ENCODE assay signal across 29 mouse cellular contexts in the genomic region with DNA sequence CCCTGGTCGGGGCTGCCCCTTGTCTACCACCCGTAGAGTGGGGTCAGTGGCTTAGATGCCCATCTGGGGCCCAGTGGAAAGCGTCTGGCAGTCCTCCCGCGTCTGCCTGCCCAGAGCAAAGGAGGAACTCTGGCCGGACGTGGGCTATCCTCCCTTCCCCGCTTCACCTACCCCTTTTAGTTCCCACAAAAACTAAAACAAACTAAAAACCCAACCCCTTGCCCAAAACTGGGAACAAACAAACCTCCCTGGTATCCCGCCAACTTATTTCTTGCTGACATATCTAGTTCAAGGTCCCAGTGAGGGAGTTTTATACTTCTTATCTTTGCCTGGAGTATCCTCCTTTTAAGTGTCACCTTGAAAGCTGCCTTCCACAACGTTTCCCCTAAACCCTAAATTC. TPM values are rescaled to one million over a fixed set of nuclear protein-coding genes. Genes with fewer than 3 reads are reported as not detected.
DNase-seq lines count a peak whose midpoint lies in the region; ATAC-seq and TF ChIP-seq lines count a peak whose summit lies in the region.
"Had no signal": no experiment of that assay in that cellular context is flagged by ENCODE, and none has a peak within 500 bp of the region (broad histone marks: within the 10 kb centered on the region; RNA-seq: fewer than 3 reads in every experiment).

No protein-coding gene starts in this region.

- ATAC-seq in lung, embryonic 16.5 days (ENCODE audit: low read depth): no peak
- ATAC-seq: forebrain, embryonic 15.5 days; midbrain, embryonic 16.5 days had no signal

- no peaks in the 10 kb centered on the region for H3K9me3 ChIP-seq in lung, embryonic 16.5 days (ENCODE audit: control insufficient read depth, low read length)
- no peaks in the 10 kb centered on the region for H3K9me3 ChIP-seq in MEL (replicated peaks; ENCODE audit: insufficient read depth, low read length)
- H3K9me3 ChIP-seq: embryonic facial prominence, embryonic 10.5 days; embryonic facial prominence, embryonic 15.5 days; forebrain, embryonic 15.5 days; heart, embryonic 13.5 days; limb, embryonic 12.5 days; liver, embryonic 13.5 days had no signal

- no peak for TF ChIP-seq CTCF in MEL (IDR thresholded peaks at IDR 0.05 in 2 of 3, conservative IDR thresholded peaks at IDR 0.05 in 1 of 3; ENCODE audit: control insufficient read depth in 1 of 3, insufficient read depth in 1 of 3, low read depth in 2 of 3, low read length in 3 of 3, poor library complexity in 1 of 3, severe bottlenecking in 1 of 3)

- H3K4me2 ChIP-seq in lung, embryonic 16.5 days (ENCODE audit: low read depth, low read length): no peak overlapping the region
- H3K4me2 ChIP-seq: embryonic facial prominence, embryonic 15.5 days; forebrain, embryonic 15.5 days; heart, embryonic 13.5 days; hindbrain, embryonic 14.5 days; limb, embryonic 12.5 days; liver, embryonic 13.5 days; lung, embryonic 14.5 days; midbrain, embryonic 11.5 days had no signal

- no peaks in the 10 kb centered on the region for H3K27me3 ChIP-seq in lung, embryonic 16.5 days (ENCODE audit: control insufficient read depth, insufficient read depth, low read depth, low read length)
- H3K27me3 ChIP-seq in MEL (ENCODE audit: control insufficient read depth in 1 of 2, insufficient read depth in 2 of 2, low read length in 2 of 2): no peaks in the 10 kb centered on the region; a peak in 1 of 4 replicates
- H3K27me3 ChIP-seq: embryonic facial prominence, embryonic 15.5 days; forebrain, embryonic 15.5 days had no signal

- TF ChIP-seq EP300 in MEL (IDR thresholded peaks at IDR 0.05; ENCODE audit: low read depth in 1 of 2, low read length in 2 of 2): no peak

- no peaks in the 10 kb centered on the region for H3K79me2 ChIP-seq in MEL (ENCODE audit: control insufficient read depth, insufficient read depth, low read length, poor library complexity)

- peak; percentile 73 for DNase-seq in adrenal gland, postnatal 14 days
- no peak for DNase-seq in adrenal gland, postnatal 25 days
- DNase-seq in lung, postnatal 25 days (ENCODE audit: low spot score): no peak
- DNase-seq in MEL (ENCODE audit: low read depth, low spot score): peak; percentile 30
- no peak for DNase-seq in retina, postnatal 1 day
- no peak for DNase-seq in gastrocnemius, postnatal 25 days
- DNase-seq: cerebellum, adult 8-10 months; cerebellum, postnatal 25 days; gastrocnemius, postnatal 36 days; heart, adult 2 months; heart, postnatal 10 days; kidney, adult 11 months; kidney, postnatal 36 days; liver, embryonic 13.5 days; lung, embryonic 14.5 days; lung, postnatal 36 days; thymus, postnatal 4 days had no signal

- H3K4me3 ChIP-seq in lung, embryonic 16.5 days (ENCODE audit: low read length): no peak overlapping the region
- H3K4me3 ChIP-seq in MEL (ENCODE audit: control insufficient read depth in 1 of 2, insufficient read depth in 1 of 2, low read depth in 2 of 2, low read length in 2 of 2): no peak overlapping the region
- H3K4me3 ChIP-seq: embryonic facial prominence, embryonic 10.5 days; embryonic facial prominence, embryonic 15.5 days; forebrain, embryonic 15.5 days; heart, adult 2 months; heart, embryonic 13.5 days; layer of hippocampus, adult 2 months; left cerebral cortex, adult 2 months; limb, embryonic 12.5 days; liver, embryonic 13.5 days had no signal

- H3K36me3 ChIP-seq in lung, embryonic 16.5 days (ENCODE audit: control insufficient read depth, insufficient read depth, low read length): no peaks in the 10 kb centered on the region
- H3K36me3 ChIP-seq in MEL (ENCODE audit: control insufficient read depth in 1 of 2, insufficient read depth in 2 of 2, low read length in 2 of 2): peaks cover 0 to 4% of the 10 kb centered on the region in 2 experiments; a peak in 1 of 4 replicates
- H3K36me3 ChIP-seq: embryonic facial prominence, embryonic 10.5 days; embryonic facial prominence, embryonic 15.5 days; forebrain, embryonic 15.5 days; heart, embryonic 13.5 days; limb, embryonic 12.5 days; liver, embryonic 13.5 days had no signal

- peaks cover 11% of the 10 kb centered on the region for H3K4me1 ChIP-seq in lung, embryonic 16.5 days (replicated peaks; ENCODE audit: control insufficient read depth, insufficient read depth, low read length)
- peaks cover 5 to 13% of the 10 kb centered on the region in 2 experiments for H3K4me1 ChIP-seq in MEL (ENCODE audit: control insufficient read depth in 1 of 2, insufficient read depth in 2 of 2, low read length in 2 of 2)

- TF ChIP-seq POLR2A in MEL (IDR thresholded peaks at IDR 0.05; ENCODE audit: control insufficient read depth in 1 of 2, insufficient read depth in 1 of 2, low read depth in 1 of 2, low read length in 2 of 2, poor library complexity in 1 of 2): no peak

- WGBS in lung, embryonic 16.5 days: 26% methylated on average over 10 of the region's 10 CpGs

- no peak for TF ChIP-seq RAD21 in MEL (IDR thresholded peaks at IDR 0.05; ENCODE audit: low read depth, low read length)

- peak overlapping the region; percentile 30; the same call in 1 of the 2 replicates for H3K9ac ChIP-seq in lung, embryonic 16.5 days (ENCODE audit: low read length)
- H3K9ac ChIP-seq in MEL (ENCODE audit: control insufficient read depth, low read depth, low read length, poor library complexity, severe bottlenecking): peak overlapping the region; percentile 33; the same call in 1 of the 2 replicates
- H3K9ac ChIP-seq: embryonic facial prominence, embryonic 15.5 days; forebrain, embryonic 15.5 days; heart, embryonic 13.5 days; hindbrain, embryonic 14.5 days; limb, embryonic 12.5 days; liver, embryonic 13.5 days; lung, embryonic 14.5 days had no signal

- H3K27ac ChIP-seq in lung, embryonic 16.5 days (ENCODE audit: low read length): no peak overlapping the region
- H3K27ac ChIP-seq in MEL (ENCODE audit: control insufficient read depth, low read depth, low read length): no peak overlapping the region
- H3K27ac ChIP-seq: embryonic facial prominence, embryonic 10.5 days; embryonic facial prominence, embryonic 15.5 days; forebrain, embryonic 15.5 days; heart, adult 2 months; heart, embryonic 13.5 days; hindbrain, embryonic 14.5 days; layer of hippocampus, adult 2 months; left cerebral cortex, adult 2 months; limb, embryonic 12.5 days; liver, embryonic 13.5 days had no signal

TF ChIP-seq in MEL, 35 proteins besides CTCF, POLR2A, EP300 and RAD21:
- no peak for TF ChIP-seq RCOR1 (IDR thresholded peaks at IDR 0.05; ENCODE audit: low read depth, low read length)
- no peak for TF ChIP-seq MYB (IDR thresholded peaks at IDR 0.05; ENCODE audit: low read depth, low read length)
- no peak for TF ChIP-seq KAT2A (conservative IDR thresholded peaks at IDR 0.05; ENCODE audit: low read depth, low read length)
- no peak for TF ChIP-seq MAFK (IDR thresholded peaks at IDR 0.05; ENCODE audit: borderline replicate concordance, low read depth, low read length)
- TF ChIP-seq MEF2A (IDR thresholded peaks at IDR 0.05; ENCODE audit: extremely low read depth, insufficient replicate concordance, low read depth, low read length, poor library complexity, severe bottlenecking): no peak
- no peak for TF ChIP-seq ZMIZ1 (IDR thresholded peaks at IDR 0.05; ENCODE audit: low read depth, low read length)
- no peak for TF ChIP-seq TAL1 (IDR thresholded peaks at IDR 0.05; ENCODE audit: low read length)
- TF ChIP-seq GATA1 (IDR thresholded peaks at IDR 0.05; ENCODE audit: low read depth, low read length): no peak
- TF ChIP-seq USF1 (IDR thresholded peaks at IDR 0.05; ENCODE audit: low read depth, low read length): no peak

RNA-seq across cellular contexts. Expression of a gene that starts 2.1 kb away (rescaled TPM):
- total RNA-seq in adrenal gland, postnatal 14 days (2021): 92.4 and 108 TPM in 2 replicates
- total RNA-seq in adrenal gland, postnatal 25 days (2021): 82.9 and 109 TPM in 2 replicates
- 78.8 and 89.6 TPM in 2 replicates for polyA plus RNA-seq in lung, embryonic 16.5 days (2015; fragmentation: Nextera tagmentation; extraction: Ambion mirVana)
- 5.0 and 5.2 TPM in 2 replicates for total RNA-seq in MEL (2012; rRNA removed)
- polyA plus RNA-seq in MEL (2012; ENCODE audit: insufficient read depth in 1 of 2, insufficient read length in 2 of 2, low read depth in 1 of 2, low replicate concordance in 2 of 2, missing spikeins in 1 of 2): 1 to 10 TPM in 1 of 2 experiments, not detected in 1; 5.5 TPM
- total RNA-seq in gastrocnemius, postnatal 25 days (2021): 10 to 100 TPM; 18.5 to 20.7 TPM

RNA-seq across cellular contexts. Expression of a gene that starts 16.2 kb away (rescaled TPM):
- total RNA-seq in adrenal gland, postnatal 14 days (2021): 1,257 and 1,514 TPM in 2 replicates
- 1,302 and 1,448 TPM in 2 replicates for total RNA-seq in adrenal gland, postnatal 25 days (2021)
- 929 and 1,039 TPM in 2 replicates for polyA plus RNA-seq in lung, embryonic 16.5 days (2015; fragmentation: Nextera tagmentation; extraction: Ambion mirVana)
- total RNA-seq in MEL (2012; rRNA removed): 3,378 and 3,556 TPM in 2 replicates
- polyA plus RNA-seq in MEL (2012; ENCODE audit: insufficient read depth in 1 of 2, insufficient read length in 2 of 2, low read depth in 1 of 2, low replicate concordance in 2 of 2, missing spikeins in 1 of 2): 1,000 to 10,000 TPM in 1 of 2 experiments, 100 to 1,000 TPM in 1; 994 to 2,154 TPM
- total RNA-seq in gastrocnemius, postnatal 25 days (2021): 100 to 1,000 TPM; 538 to 612 TPM

RNA-seq across cellular contexts. Expression of a gene that starts 16.2 kb away (rescaled TPM):
- total RNA-seq in adrenal gland, postnatal 14 days (2021): 505 and 552 TPM in 2 replicates
- total RNA-seq in adrenal gland, postnatal 25 days (2021): 475 and 496 TPM in 2 replicates
- 482 and 489 TPM in 2 replicates for polyA plus RNA-seq in lung, embryonic 16.5 days (2015; fragmentation: Nextera tagmentation; extraction: Ambion mirVana)
- 359 and 370 TPM in 2 replicates for total RNA-seq in MEL (2012; rRNA removed)
- 100 to 1,000 TPM in 1 of 2 experiments, not detected in 1; 326 TPM for polyA plus RNA-seq in MEL (2012; ENCODE audit: insufficient read depth in 1 of 2, insufficient read length in 2 of 2, low read depth in 1 of 2, low replicate concordance in 2 of 2, missing spikeins in 1 of 2)
- total RNA-seq in gastrocnemius, postnatal 25 days (2021): 100 to 1,000 TPM; 326 to 339 TPM

RNA-seq across cellular contexts. Expression of a gene that starts 26.6 kb away (rescaled TPM):
- 121 and 189 TPM in 2 replicates for total RNA-seq in adrenal gland, postnatal 14 days (2021)
- total RNA-seq in adrenal gland, postnatal 25 days (2021): 50.0 and 57.7 TPM in 2 replicates
- polyA plus RNA-seq in lung, embryonic 16.5 days (2015; fragmentation: Nextera tagmentation; extraction: Ambion mirVana): 46.1 and 48.3 TPM in 2 replicates
- total RNA-seq in MEL (2012; rRNA removed): 11.7 and 13.5 TPM in 2 replicates
- 10 to 100 TPM in 1 of 2 experiments, not detected in 1; 15.8 TPM for polyA plus RNA-seq in MEL (2012; ENCODE audit: insufficient read depth in 1 of 2, insufficient read length in 2 of 2, low read depth in 1 of 2, low replicate concordance in 2 of 2, missing spikeins in 1 of 2)
- total RNA-seq in gastrocnemius, postnatal 25 days (2021): 10 to 100 TPM in 1 of 2 experiments, 1 to 10 TPM in 1; 8.1 to 13.3 TPM
- total RNA-seq: neutrophil, adult 5-6 weeks had no signal

RNA-seq across cellular contexts. Expression of a gene that starts 34.7 kb away (rescaled TPM):
- 31.5 and 36.5 TPM in 2 replicates for total RNA-seq in adrenal gland, postnatal 14 days (2021)
- total RNA-seq in adrenal gland, postnatal 25 days (2021): 27.0 and 40.5 TPM in 2 replicates
- polyA plus RNA-seq in lung, embryonic 16.5 days (2015; fragmentation: Nextera tagmentation; extraction: Ambion mirVana): 63.4 and 67.1 TPM in 2 replicates
- 38.5 and 48.5 TPM in 2 replicates for total RNA-seq in MEL (2012; rRNA removed)
- polyA plus RNA-seq in MEL (2012; ENCODE audit: insufficient read depth in 1 of 2, insufficient read length in 2 of 2, low read depth in 1 of 2, low replicate concordance in 2 of 2, missing spikeins in 1 of 2): 10 to 100 TPM in 1 of 2 experiments, not detected in 1; 45.6 TPM
- 10 to 100 TPM; 15.6 to 20.7 TPM for total RNA-seq in gastrocnemius, postnatal 25 days (2021)

Comparison
In these comparisons a context has a peak if more than half of its experiments do, and no peak if none do; other contexts are left out.
1. DNase-seq: peak in adrenal gland, postnatal 14 days (single experiment) and MEL (single experiment); none in adrenal gland, postnatal 25 days (single experiment), lung, postnatal 25 days (single experiment), retina, postnatal 1 day (single experiment) and gastrocnemius, postnatal 25 days (single experiment).